Mouse (Mus musculus) limb, embryonic 12.5 days (tissue): ENCODE measurements around the gene Brd7. TPM values are rescaled to one million over a fixed set of nuclear protein-coding genes. Genes with fewer than 3 reads are reported as not detected.

Experiments used
- ATAC-seq: fragments of 200-750 bp; cut with Nextera tagmentation; 2 replicates; pipeline ENCODE4 v1.8.0; 2017; ENCODE audit warnings: low read depth, moderate TSS enrichment; ENCODE audit not compliant: insufficient number of reproducible peaks, insufficient read depth, low FRiP score, low TSS enrichment
- H3K27ac ChIP-seq: fragments of 300-500 bp; sonication (generic); 2 replicates; pipeline ENCODE4 v1.5.1; 2016; ENCODE audit warnings: mild to moderate bottlenecking, moderate library complexity
- H3K27me3 ChIP-seq: fragments of 300-500 bp; sonication (generic); 2 replicates; pipeline ENCODE4 v1.6.1; 2016; ENCODE audit warnings: mild to moderate bottlenecking, moderate library complexity
- H3K36me3 ChIP-seq: fragments of 300-500 bp; sonication (generic); 2 replicates; pipeline ENCODE4 v1.6.1; 2016; ENCODE audit warnings: mild to moderate bottlenecking, moderate library complexity
- H3K4me1 ChIP-seq: fragments of 300-500 bp; sonication (generic); replicated peaks from 2 replicates; pipeline ENCODE4 v1.6.1; 2016
- H3K4me2 ChIP-seq: fragments of 300-500 bp; sonication (generic); 2 replicates; pipeline ENCODE4 v1.6.1; 2016; ENCODE audit warnings: mild to moderate bottlenecking, moderate library complexity
- H3K4me3 ChIP-seq: fragments of 300-500 bp; sonication (generic); replicated peaks from 2 replicates; pipeline ENCODE4 v1.5.1; 2016; ENCODE audit warnings: mild to moderate bottlenecking
- H3K9ac ChIP-seq: fragments of 300-500 bp; sonication (generic); replicated peaks from 2 replicates; pipeline ENCODE4 v1.6.1; 2016; ENCODE audit warnings: mild to moderate bottlenecking, moderate library complexity
- H3K9me3 ChIP-seq: fragments of 300-500 bp; sonication (generic); 2 replicates; pipeline ENCODE4 v1.6.1; 2016; ENCODE audit warnings: mild to moderate bottlenecking, moderate library complexity
- WGBS: fragments of 180-500 bp; shearing (Covaris S2); methylation state at CpG from one replicate; pipeline ENCODE4 v1.1.7; 2016; 5-methylcytosine and 5-hydroxymethylcytosine counted together
- polyA plus RNA-seq: library from polyadenylated mRNA; unstranded; fragments of >200 nt; fragmentation: Nextera tagmentation; extraction: Ambion mirVana; gene quantifications from 2 replicates; pipeline ENCODE4 v1.2.1, GENCODE M21; 2016

Brd7 gene
- polyA plus RNA-seq, 1 experiment from 2014 or later, result 96.8 TPM

DNA sequence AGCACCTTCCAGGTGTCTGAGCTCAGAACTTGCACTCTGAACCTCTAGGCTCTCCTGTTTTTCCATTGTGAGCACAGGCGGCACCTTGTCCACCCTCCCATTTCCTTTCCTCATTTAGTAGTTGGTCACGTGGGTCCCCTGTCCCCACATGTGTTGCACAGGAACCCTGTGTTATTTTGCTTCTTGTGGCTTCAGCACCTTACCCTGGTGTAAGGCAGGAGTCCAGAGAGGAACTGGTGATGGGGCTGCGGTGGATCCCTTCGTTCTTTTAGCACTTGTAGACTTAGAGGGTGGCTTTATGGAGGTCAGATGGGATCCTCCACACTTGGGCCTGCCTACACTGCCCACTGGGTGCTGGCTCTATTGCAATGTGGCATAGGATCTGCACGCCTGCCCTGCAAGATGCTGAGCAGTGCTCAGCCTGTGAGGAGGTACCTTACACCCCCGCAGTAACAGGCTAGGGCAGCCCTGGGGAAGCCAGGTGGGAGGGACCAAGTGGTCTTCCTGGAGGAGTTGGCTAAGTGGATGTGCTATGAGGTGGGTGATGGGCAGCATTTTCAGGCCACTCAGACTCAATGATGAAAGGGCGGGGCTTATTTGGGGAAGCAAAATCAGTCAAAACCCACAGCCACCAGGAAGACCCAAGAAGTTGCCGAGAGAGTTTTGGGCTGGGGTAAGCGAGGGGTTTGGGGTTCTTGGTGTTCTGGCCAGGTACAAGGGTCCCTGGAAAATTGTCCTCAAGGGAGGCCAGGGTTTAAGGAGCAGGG, 68.2 kb downstream of the Brd7 start:
- no peak overlapping the region for H3K9ac ChIP-seq
- no peaks in the 10 kb centered on the region for H3K36me3 ChIP-seq
- H3K9me3 ChIP-seq, result no peaks in the 10 kb centered on the region
- peaks cover 8% of the 10 kb centered on the region; the same call in 1 of the 2 replicates for H3K4me1 ChIP-seq
- no peak overlapping the region for H3K4me2 ChIP-seq
- H3K4me3 ChIP-seq, result no peak overlapping the region
- H3K27ac ChIP-seq, result no peak overlapping the region
- WGBS, result 87% methylated on average over 9 of the region's 9 CpGs
- no peak for ATAC-seq
- no peaks in the 10 kb centered on the region for H3K27me3 ChIP-seq

DNA sequence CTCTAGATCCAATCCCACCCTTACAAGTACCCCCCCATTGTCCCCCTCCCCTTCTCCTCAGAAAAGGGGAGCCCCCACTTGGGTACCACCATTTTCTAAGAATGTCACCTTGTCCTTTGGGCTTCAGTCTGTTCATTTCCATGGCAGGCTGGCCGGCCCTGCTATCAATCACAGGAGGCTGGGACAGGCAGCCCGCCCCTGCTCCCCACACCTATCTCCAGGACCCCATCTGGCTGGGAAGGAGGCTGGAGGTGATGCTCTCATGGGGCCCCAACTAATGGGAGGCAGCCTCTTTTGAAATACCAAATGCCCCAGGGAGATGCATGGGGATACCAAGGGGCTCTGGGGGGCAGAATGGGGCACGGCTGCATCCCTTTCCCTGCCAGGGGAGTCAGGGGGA, 69.1 kb downstream of the Brd7 start:
- Histone ChIP-seq H3K4me2 (no peak overlapping the region), H3K4me3 (no peak overlapping the region), H3K4me1 (peaks cover 17% of the 10 kb centered on the region; the same call in 1 of the 2 replicates), H3K9me3 (no peaks in the 10 kb centered on the region), H3K36me3 (no peaks in the 10 kb centered on the region), H3K27ac (no peak overlapping the region), H3K9ac (no peak overlapping the region), H3K27me3 (no peaks in the 10 kb centered on the region)
- no peak for ATAC-seq
- 85% methylated on average over 3 of the region's 3 CpGs for WGBS

DNA sequence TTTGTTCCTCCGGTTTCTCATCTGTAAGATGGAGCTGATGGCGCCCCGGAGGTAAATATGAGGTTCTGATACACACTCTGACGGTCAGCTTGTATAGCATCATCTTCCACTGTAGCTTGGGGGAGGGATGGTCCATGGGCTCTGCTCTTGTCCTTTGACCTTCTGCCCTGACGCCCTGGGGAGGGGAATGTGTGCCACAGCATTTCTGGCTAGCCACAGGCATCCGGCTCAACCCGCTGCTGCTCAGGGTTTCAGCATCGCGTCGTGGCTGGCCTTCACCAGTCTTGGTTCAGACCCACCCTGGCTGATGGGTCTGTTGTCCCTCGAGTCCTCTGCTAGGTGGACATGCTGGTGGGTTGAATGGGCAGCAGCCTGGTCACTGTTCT, 70.7 kb downstream of the Brd7 start:
- 93% methylated on average over 11 of the region's 11 CpGs for WGBS
- H3K36me3 ChIP-seq, result no peaks in the 10 kb centered on the region

DNA sequence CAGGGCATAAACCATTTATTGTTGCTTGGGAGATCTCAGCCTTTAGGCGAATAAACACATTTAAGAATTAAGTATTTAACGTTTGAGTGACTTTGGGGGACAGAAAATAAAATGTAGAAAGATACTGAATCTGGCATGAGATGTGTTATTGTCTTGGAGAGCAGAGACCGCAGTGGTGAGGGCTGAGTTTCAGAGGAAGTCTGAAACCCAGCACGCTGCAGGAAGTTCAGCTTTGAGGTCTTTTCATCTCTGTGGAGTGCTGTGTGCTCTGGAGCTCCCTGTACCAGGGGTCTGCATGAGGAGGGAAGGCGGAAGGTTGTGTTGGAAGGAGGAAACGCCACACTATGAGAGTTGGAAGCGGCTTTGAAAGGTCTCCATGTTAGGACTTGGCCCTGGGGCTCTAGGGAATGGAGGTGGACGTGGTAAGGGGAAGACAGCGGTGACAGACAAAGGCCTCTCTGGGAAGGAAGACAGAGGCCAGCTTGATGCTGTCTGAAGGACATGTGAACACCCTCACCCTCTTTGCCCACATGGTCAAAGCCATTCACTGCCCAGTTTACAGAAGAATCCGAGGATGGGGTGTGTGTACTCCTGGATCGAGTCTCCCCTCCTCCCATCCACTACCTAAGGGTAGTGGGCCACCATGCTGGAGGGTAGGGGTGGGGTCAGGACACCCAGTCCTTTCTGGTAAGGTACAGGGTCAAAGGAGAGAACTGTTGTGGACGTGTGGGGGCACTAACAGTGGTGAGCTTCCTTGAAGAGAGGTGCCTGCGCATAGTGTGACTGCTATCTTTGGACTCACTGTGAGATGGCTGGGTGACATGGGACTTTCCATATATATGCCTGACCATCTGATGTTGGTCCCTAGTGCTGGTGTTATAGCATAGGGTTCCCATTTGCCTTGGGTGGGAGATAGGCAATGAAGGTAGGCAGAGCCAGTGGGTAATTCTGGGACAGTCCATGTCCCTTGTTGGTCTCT, 71.4 kb downstream of the Brd7 start:
- Histone ChIP-seq H3K27ac (no peak overlapping the region), H3K9ac (no peak overlapping the region), H3K4me3 (no peak overlapping the region), H3K9me3 (no peaks in the 10 kb centered on the region), H3K4me1 (peaks cover 19% of the 10 kb centered on the region; the same call in 1 of the 2 replicates), H3K4me2 (no peak overlapping the region), H3K36me3 (no peaks in the 10 kb centered on the region), H3K27me3 (no peaks in the 10 kb centered on the region)
- 82% methylated on average over 13 of the region's 13 CpGs for WGBS
- ATAC-seq, result no peak

More for the DNA sequence above, 70.7 kb downstream of the Brd7 start:
- H3K9me3 ChIP-seq, result no peaks in the 10 kb centered on the region
- H3K9ac ChIP-seq, result no peak overlapping the region
- H3K27ac ChIP-seq, result no peak overlapping the region
- peaks cover 19% of the 10 kb centered on the region; the same call in 1 of the 2 replicates for H3K4me1 ChIP-seq
- ATAC-seq, result no peak
- no peak overlapping the region for H3K4me3 ChIP-seq
- H3K4me2 ChIP-seq, result no peak overlapping the region
- no peaks in the 10 kb centered on the region for H3K27me3 ChIP-seq

DNA sequence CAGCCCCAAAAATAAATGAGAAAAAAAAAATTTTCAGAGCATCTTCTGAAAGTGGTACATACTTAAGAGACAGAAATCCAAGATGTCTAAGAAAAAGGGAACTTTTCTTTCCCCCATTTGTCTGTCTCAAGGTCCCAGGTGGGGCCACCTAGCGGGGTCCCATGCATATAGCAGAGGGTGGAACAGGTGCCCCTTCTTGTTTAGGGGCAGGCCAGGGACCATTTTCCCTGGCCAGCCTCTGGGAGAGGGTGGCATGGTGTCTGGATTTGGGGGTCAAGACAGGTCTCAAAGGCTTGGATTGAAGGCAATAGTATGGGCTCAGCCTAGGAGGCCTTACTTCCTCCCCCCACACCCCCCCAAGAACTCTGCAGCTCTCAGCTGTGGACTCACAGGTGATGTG, 72.1 kb downstream of the Brd7 start:
- H3K4me2 ChIP-seq, result no peak overlapping the region
- WGBS, result 66% methylated on average over 1 of the region's 1 CpGs

DNA sequence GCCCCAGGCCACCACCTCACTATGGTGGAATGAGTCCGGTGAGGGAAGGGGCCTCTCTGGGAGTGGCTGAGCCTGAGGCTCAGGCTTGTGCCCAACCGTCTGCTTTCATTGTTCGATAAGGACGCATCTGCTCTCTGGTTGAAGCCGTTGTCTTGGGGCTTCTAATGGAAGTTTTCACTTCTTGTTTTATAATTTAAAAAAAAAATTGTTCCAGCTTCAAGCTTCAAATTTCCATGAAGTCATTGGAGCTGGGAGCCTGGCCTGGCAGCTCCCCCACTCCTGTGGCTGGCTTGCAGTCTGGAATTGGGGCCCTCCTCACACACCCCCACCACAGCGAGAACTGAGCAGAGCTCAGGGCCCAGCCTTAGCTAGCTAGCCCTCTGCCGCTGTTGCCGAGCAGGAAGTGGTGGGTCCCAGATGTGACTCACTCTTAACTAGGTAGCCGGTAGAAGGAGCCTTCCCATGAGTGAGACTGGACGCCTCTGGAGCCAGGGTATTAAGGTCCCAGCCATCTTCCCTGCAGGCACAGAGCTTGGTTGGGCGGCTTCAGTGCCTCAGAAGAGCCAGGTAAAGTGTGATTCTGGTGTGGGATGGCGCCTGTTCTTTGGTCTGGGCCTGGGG, 73.3 kb downstream of the Brd7 start:
- peak; percentile 50; the same call in 1 of the 2 replicates for ATAC-seq
- H3K27me3 ChIP-seq, result no peaks in the 10 kb centered on the region
- H3K9ac ChIP-seq, result peak overlapping the region; percentile 51
- WGBS, result 54% methylated on average over 12 of the region's 12 CpGs
- H3K9me3 ChIP-seq, result no peaks in the 10 kb centered on the region
- peak overlapping the region; percentile 64 for H3K27ac ChIP-seq
- H3K4me1 ChIP-seq, result peaks cover 27% of the 10 kb centered on the region
- no peaks in the 10 kb centered on the region for H3K36me3 ChIP-seq
- H3K4me3 ChIP-seq, result no peak overlapping the region
- H3K4me2 ChIP-seq, result no peak overlapping the region

More for the DNA sequence above, 72.1 kb downstream of the Brd7 start:
- no peaks in the 10 kb centered on the region for H3K36me3 ChIP-seq
- no peaks in the 10 kb centered on the region for H3K9me3 ChIP-seq
- no peak overlapping the region for H3K4me3 ChIP-seq
- H3K4me1 ChIP-seq, result peaks cover 22% of the 10 kb centered on the region
- ATAC-seq, result no peak
- H3K27ac ChIP-seq, result no peak overlapping the region
- no peak overlapping the region for H3K9ac ChIP-seq
- H3K27me3 ChIP-seq, result no peaks in the 10 kb centered on the region

DNA sequence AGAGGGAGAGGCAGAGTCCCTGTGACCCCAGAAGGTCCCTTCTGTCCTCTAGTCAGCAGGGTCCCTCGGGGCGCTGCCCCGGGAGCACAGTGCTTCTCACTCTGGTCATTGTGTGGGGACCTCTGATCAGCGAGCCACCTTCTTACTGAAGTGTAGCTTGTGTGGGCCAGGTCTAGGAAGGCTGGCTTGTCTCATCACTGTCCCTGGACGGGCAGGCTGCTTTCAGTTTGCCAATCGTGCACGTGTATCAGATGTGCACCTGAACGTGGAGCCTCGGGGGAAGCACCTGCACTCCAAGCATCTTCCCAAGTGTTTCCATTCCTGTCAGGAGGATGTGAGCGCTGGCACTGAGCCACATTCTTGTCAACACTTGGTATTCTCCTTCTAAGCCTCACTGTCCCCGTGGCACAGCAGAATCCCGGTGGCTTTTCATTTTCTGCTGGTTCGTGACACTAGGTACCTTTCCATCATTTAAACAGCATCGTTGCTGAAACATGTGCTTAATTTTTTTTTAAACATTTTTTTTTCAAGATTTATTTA, 75.5 kb downstream of the Brd7 start:
- 84% methylated on average over 14 of the region's 14 CpGs for WGBS

DNA sequence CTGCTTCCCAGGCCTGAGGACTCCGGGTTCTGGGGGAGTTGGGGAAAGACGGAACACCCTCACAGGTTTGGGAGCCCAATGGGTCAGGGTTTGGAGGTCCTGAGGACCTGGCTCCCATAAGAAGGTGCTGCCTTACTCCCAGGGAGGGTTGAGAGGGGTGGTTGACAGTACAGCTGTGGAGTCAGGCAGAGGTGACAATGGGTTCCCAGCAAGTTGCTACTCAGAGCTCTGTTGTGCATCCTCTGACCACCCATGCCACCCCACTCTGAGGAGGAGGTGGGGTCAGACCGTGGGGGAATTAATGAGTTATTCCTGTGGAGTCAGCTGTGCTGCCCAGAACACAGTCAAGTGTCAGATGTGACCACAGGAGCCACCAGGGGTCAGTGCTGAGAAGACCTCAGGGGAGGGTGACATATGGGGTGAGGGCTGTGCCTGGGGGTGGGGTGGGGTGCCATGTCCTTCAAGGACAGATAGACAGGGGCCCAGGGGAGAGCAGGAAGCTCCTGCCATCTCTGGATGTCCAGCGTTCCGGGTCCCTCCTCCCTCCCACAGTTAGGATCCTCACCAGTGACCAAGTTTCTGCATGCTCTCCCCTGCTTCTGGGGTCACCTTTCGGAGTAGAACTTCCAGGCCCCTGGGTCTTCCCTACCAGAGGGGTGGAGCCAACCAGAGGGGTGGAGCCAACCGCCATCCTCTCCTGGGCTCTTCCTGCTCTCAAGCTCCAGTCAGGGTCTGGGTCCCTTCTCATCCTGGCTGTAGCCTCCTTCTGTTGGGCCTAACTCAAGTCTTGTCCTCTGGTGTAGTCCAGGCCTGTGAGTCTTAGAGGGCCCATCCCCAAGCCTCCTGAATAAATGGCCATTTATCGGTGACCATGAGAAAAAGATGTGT, 76.3 kb downstream of the Brd7 start:
- no peaks in the 10 kb centered on the region for H3K36me3 ChIP-seq
- H3K4me2 ChIP-seq, result no peak overlapping the region
- no peak overlapping the region for H3K4me3 ChIP-seq
- peaks cover 41% of the 10 kb centered on the region for H3K4me1 ChIP-seq
- no peak overlapping the region for H3K9ac ChIP-seq
- 84% methylated on average over 8 of the region's 8 CpGs for WGBS
- no peak overlapping the region for H3K27ac ChIP-seq
- no peaks in the 10 kb centered on the region for H3K27me3 ChIP-seq
- H3K9me3 ChIP-seq, result no peaks in the 10 kb centered on the region
- no peak for ATAC-seq

More for the DNA sequence above, 75.5 kb downstream of the Brd7 start:
- H3K27me3 ChIP-seq, result no peaks in the 10 kb centered on the region
- no peaks in the 10 kb centered on the region for H3K36me3 ChIP-seq
- no peak overlapping the region for H3K4me2 ChIP-seq
- H3K9me3 ChIP-seq, result no peaks in the 10 kb centered on the region
- H3K4me3 ChIP-seq, result no peak overlapping the region
- no peak for ATAC-seq
- H3K9ac ChIP-seq, result no peak overlapping the region
- H3K4me1 ChIP-seq, result peaks cover 41% of the 10 kb centered on the region
- H3K27ac ChIP-seq, result no peak overlapping the region

DNA sequence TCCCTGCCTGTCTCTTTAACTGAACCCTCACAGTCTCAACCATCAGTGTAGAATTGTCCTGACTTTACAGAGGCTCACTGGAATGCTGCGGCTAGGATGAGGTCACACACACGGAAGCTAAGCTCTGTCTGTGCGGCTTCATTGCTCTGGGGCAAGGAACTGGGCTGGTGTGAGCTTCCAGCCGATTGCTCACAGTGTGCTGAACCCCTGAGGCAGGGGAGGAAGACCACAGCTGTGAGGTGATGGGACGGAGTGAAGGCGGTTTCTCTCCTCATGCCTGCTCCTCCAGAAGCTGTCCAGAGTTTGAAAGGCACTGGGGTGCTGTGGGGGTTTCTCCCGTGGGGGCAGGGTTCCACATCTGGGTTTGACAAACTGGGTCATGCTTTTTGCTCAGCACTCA, 77.3 kb downstream of the Brd7 start:
- ATAC-seq, result no peak
- H3K27ac ChIP-seq, result no peak overlapping the region
- peaks cover 41% of the 10 kb centered on the region for H3K4me1 ChIP-seq
- H3K9me3 ChIP-seq, result no peaks in the 10 kb centered on the region
- no peak overlapping the region for H3K4me2 ChIP-seq
- H3K27me3 ChIP-seq, result no peaks in the 10 kb centered on the region
- no peak overlapping the region for H3K9ac ChIP-seq
- WGBS, result 36% methylated on average over 7 of the region's 7 CpGs
- H3K36me3 ChIP-seq, result no peaks in the 10 kb centered on the region
- no peak overlapping the region for H3K4me3 ChIP-seq
